Mouse (Mus musculus): ENCODE measurements around the gene Cyth4. TPM values are rescaled to one million over a fixed set of nuclear protein-coding genes. Genes with fewer than 3 reads are reported as not detected.

Gene Cyth4
- polyA plus RNA-seq, 2 experiments, result 6.9 to 9.0 TPM

GRCm38 (mm10) chr15:78647746-78648145 is 50.9 kb downstream of the Cyth4 start:
- 66% methylated on average over 4 of the region's 4 CpGs for WGBS
- Histone ChIP-seq H3K4me1 (ENCODE audit: control insufficient read depth, insufficient read depth, low read length) (no peaks in the 10 kb centered on the region), H3K27me3 (ENCODE audit: control insufficient read depth, insufficient read depth, low read length) (no peaks in the 10 kb centered on the region), H3K36me3 (ENCODE audit: control insufficient read depth, insufficient read depth, low read length) (no peaks in the 10 kb centered on the region), H3K27ac (replicated peaks; ENCODE audit: low read depth, low read length) (no peak overlapping the region), H3K9me3 (ENCODE audit: control insufficient read depth, low read length) (no peaks in the 10 kb centered on the region), H3K4me2 (replicated peaks; ENCODE audit: low read depth, low read length, severe bottlenecking) (no peak overlapping the region), H3K9ac (ENCODE audit: low read depth, low read length, severe bottlenecking) (no peak overlapping the region), H3K4me3 (replicated peaks; ENCODE audit: low read length) (no peak overlapping the region)
- TF ChIP-seq POLR2A (IDR thresholded peaks at IDR 0.05; ENCODE audit: borderline replicate concordance, extremely low read depth, insufficient read depth, insufficient read length), result no peak
- ATAC-seq (ENCODE audit: low FRiP score, low read depth) (no peak), DNase-seq (ENCODE audit: low spot score) (no peak)

- H3K4me3 ChIP-seq (replicated peaks; ENCODE audit: low read length), result no peak overlapping the region
- WGBS, result 42% methylated on average over 4 of the region's 4 CpGs
- H3K27ac ChIP-seq (replicated peaks; ENCODE audit: low read depth, low read length), result no peak overlapping the region
- no peaks in the 10 kb centered on the region for H3K4me1 ChIP-seq (ENCODE audit: control insufficient read depth, insufficient read depth, low read length)
- no peak overlapping the region for H3K9ac ChIP-seq (ENCODE audit: low read depth, low read length, severe bottlenecking)
- H3K36me3 ChIP-seq (ENCODE audit: control insufficient read depth, insufficient read depth, low read length), result no peaks in the 10 kb centered on the region
- ATAC-seq (ENCODE audit: low FRiP score, low read depth) (no peak), DNase-seq (ENCODE audit: low spot score) (no peak)
- no peaks in the 10 kb centered on the region for H3K9me3 ChIP-seq (ENCODE audit: control insufficient read depth, low read length)
- no peaks in the 10 kb centered on the region for H3K27me3 ChIP-seq (ENCODE audit: control insufficient read depth, insufficient read depth, low read length)
- no peak overlapping the region for H3K4me2 ChIP-seq (replicated peaks; ENCODE audit: low read depth, low read length, severe bottlenecking)
- no peak for TF ChIP-seq POLR2A (IDR thresholded peaks at IDR 0.05; ENCODE audit: borderline replicate concordance, extremely low read depth, insufficient read depth, insufficient read length)
These were observed 54.3 kb downstream of the Cyth4 start for GRCm38 (mm10) chr15:78651169-78651568.

- Histone ChIP-seq H3K27me3 (ENCODE audit: control insufficient read depth, insufficient read depth, low read length) (no peaks in the 10 kb centered on the region), H3K4me3 (replicated peaks; ENCODE audit: low read length) (no peak overlapping the region), H3K4me1 (ENCODE audit: control insufficient read depth, insufficient read depth, low read length) (no peaks in the 10 kb centered on the region), H3K36me3 (ENCODE audit: control insufficient read depth, insufficient read depth, low read length) (no peaks in the 10 kb centered on the region), H3K9ac (ENCODE audit: low read depth, low read length, severe bottlenecking) (no peak overlapping the region), H3K9me3 (ENCODE audit: control insufficient read depth, low read length) (no peaks in the 10 kb centered on the region), H3K4me2 (replicated peaks; ENCODE audit: low read depth, low read length, severe bottlenecking) (no peak overlapping the region), H3K27ac (replicated peaks; ENCODE audit: low read depth, low read length) (no peak overlapping the region)
- WGBS, result 57% methylated on average over 5 of the region's 5 CpGs
- no peak for TF ChIP-seq POLR2A (IDR thresholded peaks at IDR 0.05; ENCODE audit: borderline replicate concordance, extremely low read depth, insufficient read depth, insufficient read length)
- DNase-seq (ENCODE audit: low spot score) (no peak), ATAC-seq (ENCODE audit: low FRiP score, low read depth) (no peak)
These were observed 67.4 kb downstream of the Cyth4 start for GRCm38 (mm10) chr15:78664268-78664667.

GRCm38 (mm10) chr15:78669221-78669871 is 72.5 kb downstream of the Cyth4 start:
- DNase-seq (ENCODE audit: low spot score) (no peak), ATAC-seq (ENCODE audit: low FRiP score, low read depth) (no peak)
- peaks cover 36% of the 10 kb centered on the region for H3K27me3 ChIP-seq (ENCODE audit: control insufficient read depth, insufficient read depth, low read length)
- H3K9ac ChIP-seq (ENCODE audit: low read depth, low read length, severe bottlenecking), result no peak overlapping the region
- 64% methylated on average over 10 of the region's 10 CpGs for WGBS
- no peak for TF ChIP-seq POLR2A (IDR thresholded peaks at IDR 0.05; ENCODE audit: borderline replicate concordance, extremely low read depth, insufficient read depth, insufficient read length)
- H3K36me3 ChIP-seq (ENCODE audit: control insufficient read depth, insufficient read depth, low read length), result no peaks in the 10 kb centered on the region
- H3K4me2 ChIP-seq (replicated peaks; ENCODE audit: low read depth, low read length, severe bottlenecking), result no peak overlapping the region
- H3K4me3 ChIP-seq (replicated peaks; ENCODE audit: low read length), result no peak overlapping the region
- H3K27ac ChIP-seq (replicated peaks; ENCODE audit: low read depth, low read length), result no peak overlapping the region
- H3K9me3 ChIP-seq (ENCODE audit: control insufficient read depth, low read length), result no peaks in the 10 kb centered on the region
- H3K4me1 ChIP-seq (ENCODE audit: control insufficient read depth, insufficient read depth, low read length), result no peaks in the 10 kb centered on the region; the same call in 1 of the 2 replicates

DNA sequence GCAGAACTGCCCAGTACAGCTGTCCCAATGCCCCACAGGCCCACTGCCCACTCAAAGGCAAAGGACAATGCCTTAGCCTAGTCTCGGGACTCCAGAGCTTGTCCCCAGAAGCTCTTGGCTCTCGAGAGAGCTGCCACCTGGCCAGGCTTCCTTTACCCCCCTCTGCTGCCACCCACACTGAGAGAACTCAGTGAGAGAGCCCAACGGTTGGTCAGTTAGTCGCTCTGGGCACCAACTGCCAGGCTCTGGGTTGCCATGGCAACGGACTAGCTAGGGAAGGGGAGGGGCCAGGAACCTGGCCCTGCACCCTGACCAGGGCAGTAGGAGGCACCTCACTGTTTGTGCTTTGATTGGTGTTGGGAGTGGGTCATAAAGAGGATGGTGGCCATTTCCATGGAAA is 73.5 kb downstream of the Cyth4 start:
- 31% methylated on average over 5 of the region's 5 CpGs for WGBS
- Histone ChIP-seq H3K4me1 (ENCODE audit: control insufficient read depth, insufficient read depth, low read length) (no peaks in the 10 kb centered on the region; the same call in 1 of the 2 replicates), H3K9ac (ENCODE audit: low read depth, low read length, severe bottlenecking) (no peak overlapping the region), H3K4me3 (replicated peaks; ENCODE audit: low read length) (no peak overlapping the region), H3K27me3 (ENCODE audit: control insufficient read depth, insufficient read depth, low read length) (peaks cover 40% of the 10 kb centered on the region), H3K4me2 (replicated peaks; ENCODE audit: low read depth, low read length, severe bottlenecking) (no peak overlapping the region), H3K36me3 (ENCODE audit: control insufficient read depth, insufficient read depth, low read length) (no peaks in the 10 kb centered on the region), H3K27ac (replicated peaks; ENCODE audit: low read depth, low read length) (no peak overlapping the region), H3K9me3 (ENCODE audit: control insufficient read depth, low read length) (no peaks in the 10 kb centered on the region)
- ATAC-seq (ENCODE audit: low FRiP score, low read depth) (no peak), DNase-seq (ENCODE audit: low spot score) (no peak)
- TF ChIP-seq POLR2A (IDR thresholded peaks at IDR 0.05; ENCODE audit: borderline replicate concordance, extremely low read depth, insufficient read depth, insufficient read length), result no peak

Other genes starting within 250 kb of the Cyth4 start
- gene Tex33, start 201.1 kb upstream of the Cyth4 start, polyA plus RNA-seq (2012; rRNA removed), result not detected in 2 replicates
- not detected in 2 replicates for gene Tex33, start 201.1 kb upstream of the Cyth4 start, polyA plus RNA-seq (2014; fragmentation: Nextera tagmentation; extraction: Ambion mirVana)
- 8.3 and 9.1 TPM in 2 replicates for gene Tst, start 191.1 kb upstream of the Cyth4 start, polyA plus RNA-seq (2012; rRNA removed)
- 12.4 and 12.8 TPM in 2 replicates for gene Tst, start 191.1 kb upstream of the Cyth4 start, polyA plus RNA-seq (2014; fragmentation: Nextera tagmentation; extraction: Ambion mirVana)
- 53.8 and 78.4 TPM in 2 replicates for gene Mpst, start 190.6 kb upstream of the Cyth4 start, polyA plus RNA-seq (2012; rRNA removed)
- gene Mpst, start 190.6 kb upstream of the Cyth4 start, polyA plus RNA-seq (2014; fragmentation: Nextera tagmentation; extraction: Ambion mirVana), result 1.8 and 2.7 TPM in 2 replicates
- gene Kctd17, start 168.5 kb upstream of the Cyth4 start, polyA plus RNA-seq (2012; rRNA removed), result 149 and 212 TPM in 2 replicates
- 47.9 and 49.3 TPM in 2 replicates for gene Kctd17, start 168.5 kb upstream of the Cyth4 start, polyA plus RNA-seq (2014; fragmentation: Nextera tagmentation; extraction: Ambion mirVana)
- 0.05 and 0.08 TPM in 2 replicates for gene Tmprss6, start 128.4 kb upstream of the Cyth4 start, polyA plus RNA-seq (2012; rRNA removed)
- 0.08 and 0.58 TPM in 2 replicates for gene Tmprss6, start 128.4 kb upstream of the Cyth4 start, polyA plus RNA-seq (2014; fragmentation: Nextera tagmentation; extraction: Ambion mirVana)
- gene Il2rb, start 101.8 kb upstream of the Cyth4 start, polyA plus RNA-seq (2012; rRNA removed), result 0.39 and 0.73 TPM in 2 replicates
- 0.15 and 0.33 TPM in 2 replicates for gene Il2rb, start 101.8 kb upstream of the Cyth4 start, polyA plus RNA-seq (2014; fragmentation: Nextera tagmentation; extraction: Ambion mirVana)
- gene C1qtnf6, start 65.6 kb upstream of the Cyth4 start, polyA plus RNA-seq (2012; rRNA removed), result 89.1 and 110 TPM in 2 replicates
- 59.6 and 60.1 TPM in 2 replicates for gene C1qtnf6, start 65.6 kb upstream of the Cyth4 start, polyA plus RNA-seq (2014; fragmentation: Nextera tagmentation; extraction: Ambion mirVana)
- 0.05 and 0.08 TPM in 2 replicates for gene Sstr3, start 52.4 kb upstream of the Cyth4 start, polyA plus RNA-seq (2012; rRNA removed)
- not detected in 2 replicates for gene Sstr3, start 52.4 kb upstream of the Cyth4 start, polyA plus RNA-seq (2014; fragmentation: Nextera tagmentation; extraction: Ambion mirVana)
- 15.9 and 21.9 TPM in 2 replicates for gene Rac2, start 24.3 kb upstream of the Cyth4 start, polyA plus RNA-seq (2012; rRNA removed)
- 34.2 and 38.2 TPM in 2 replicates for gene Rac2, start 24.3 kb upstream of the Cyth4 start, polyA plus RNA-seq (2014; fragmentation: Nextera tagmentation; extraction: Ambion mirVana)
- gene Elfn2, start 121.7 kb downstream of the Cyth4 start, polyA plus RNA-seq (2012; rRNA removed), result 0.19 and 0.24 TPM in 2 replicates
- 0.04 TPM in 1 of 2 replicates, not detected in the other for gene Elfn2, start 121.7 kb downstream of the Cyth4 start, polyA plus RNA-seq (2014; fragmentation: Nextera tagmentation; extraction: Ambion mirVana)
- 13.9 and 17.3 TPM in 2 replicates for gene Mfng, start 176.4 kb downstream of the Cyth4 start, polyA plus RNA-seq (2012; rRNA removed)
- 10.1 and 11.7 TPM in 2 replicates for gene Mfng, start 176.4 kb downstream of the Cyth4 start, polyA plus RNA-seq (2014; fragmentation: Nextera tagmentation; extraction: Ambion mirVana)
- gene Card10, start 206.0 kb downstream of the Cyth4 start, polyA plus RNA-seq (2012; rRNA removed), result 9.0 and 12.4 TPM in 2 replicates
- gene Card10, start 206.0 kb downstream of the Cyth4 start, polyA plus RNA-seq (2014; fragmentation: Nextera tagmentation; extraction: Ambion mirVana), result 4.4 and 5.1 TPM in 2 replicates
- 25.2 and 34.3 TPM in 2 replicates for gene Cdc42ep1, start 245.6 kb downstream of the Cyth4 start, polyA plus RNA-seq (2012; rRNA removed)
- 23.1 and 24.3 TPM in 2 replicates for gene Cdc42ep1, start 245.6 kb downstream of the Cyth4 start, polyA plus RNA-seq (2014; fragmentation: Nextera tagmentation; extraction: Ambion mirVana)